Mouse (Mus musculus): ENCODE measurements around the gene Med29.

DNA sequence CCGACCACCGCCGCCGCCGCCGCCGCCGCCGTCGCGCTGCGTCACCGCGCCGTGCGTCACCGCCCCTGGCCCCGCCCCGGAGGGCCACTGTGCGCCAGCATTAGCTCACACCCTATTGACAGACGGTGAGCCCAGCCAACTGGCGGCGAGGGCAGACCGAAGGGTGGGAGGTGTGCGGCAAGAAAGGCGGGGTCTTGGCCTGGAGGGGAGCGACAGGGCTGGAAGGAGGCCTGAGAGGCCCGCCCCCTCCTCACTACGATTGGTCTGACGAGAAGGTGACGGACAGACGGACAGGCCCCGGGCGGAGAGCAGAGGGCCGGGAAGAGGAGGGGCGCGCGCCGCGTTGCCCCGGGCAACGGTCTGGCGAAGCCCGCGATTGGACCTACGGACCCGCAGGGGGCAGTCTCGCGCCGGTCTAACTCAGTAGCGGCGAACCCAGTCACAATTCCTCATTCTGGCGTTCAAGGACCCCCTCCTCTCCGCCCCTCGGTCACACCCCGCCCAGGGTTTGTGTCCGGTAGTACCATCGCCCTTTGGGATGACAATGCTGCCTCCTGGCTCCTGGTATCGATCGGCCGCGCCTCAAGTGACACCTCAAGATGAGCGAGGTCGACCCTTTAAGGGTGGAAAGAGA, 43.9 kb upstream of the Med29 start:
- TF ChIP-seq CTCF (IDR thresholded peaks at IDR 0.05; ENCODE audit: low read depth) (peak; percentile 71), EP300 (IDR thresholded peaks at IDR 0.05; ENCODE audit: low read depth) (no peak)
